Mouse (Mus musculus) CH12.LX (cell line): Measurements from ENCODE around the gene Chrm5.

Source experiments
- CTCF ChIP-seq, 2 experiments: IDR thresholded peaks in 1 of 2; conservative IDR thresholded peaks in 1 of 2; 2 replicates each; pipeline ENCODE4 v1.5.1; 2011 to 2012; ENCODE audit warnings: low read depth in 2 of 2, low read length in 2 of 2, improper control_type of control experiment in 1 of 2, inconsistent platforms in 1 of 2, mild to moderate bottlenecking in 1 of 2, moderate library complexity in 1 of 2
- EP300 ChIP-seq: IDR thresholded peaks from 2 replicates; pipeline ENCODE4 v1.6.1; 2011; ENCODE audit warnings: low read length, improper control_type of control experiment
- MAX ChIP-seq: IDR thresholded peaks from 2 replicates; pipeline ENCODE4 v1.6.1; 2011; ENCODE audit warnings: low read length, improper control_type of control experiment
- NRF1 ChIP-seq: IDR thresholded peaks from 2 replicates; pipeline ENCODE4 v1.6.1; 2014; ENCODE audit warnings: low read depth, mild to moderate bottlenecking, inconsistent platforms, low read length, improper control_type of control experiment, moderate library complexity
- POLR2A ChIP-seq: IDR thresholded peaks from 2 replicates; pipeline ENCODE4 v1.6.1; 2011; ENCODE audit warnings: low read depth, mild to moderate bottlenecking, improper control_type of control experiment, low read length
- RCOR1 ChIP-seq: conservative IDR thresholded peaks from 2 replicates; pipeline ENCODE4 v1.6.1; 2012; ENCODE audit warnings: low read depth, mild to moderate bottlenecking, inconsistent platforms, low read length, improper control_type of control experiment
- SMC3 ChIP-seq: IDR thresholded peaks from 2 replicates; pipeline ENCODE4 v1.6.1; 2011; ENCODE audit warnings: low read depth, low read length, improper control_type of control experiment
- ZMIZ1 ChIP-seq: IDR thresholded peaks from 2 replicates; pipeline ENCODE4 v1.6.1; 2012; ENCODE audit warnings: low read depth, mild to moderate bottlenecking, inconsistent platforms, low read length, improper control_type of control experiment
- ZNF384 ChIP-seq: IDR thresholded peaks from 2 replicates; pipeline ENCODE4 v1.6.1; 2012; ENCODE audit warnings: low read depth, low read length, improper control_type of control experiment, inconsistent platforms

DNA sequence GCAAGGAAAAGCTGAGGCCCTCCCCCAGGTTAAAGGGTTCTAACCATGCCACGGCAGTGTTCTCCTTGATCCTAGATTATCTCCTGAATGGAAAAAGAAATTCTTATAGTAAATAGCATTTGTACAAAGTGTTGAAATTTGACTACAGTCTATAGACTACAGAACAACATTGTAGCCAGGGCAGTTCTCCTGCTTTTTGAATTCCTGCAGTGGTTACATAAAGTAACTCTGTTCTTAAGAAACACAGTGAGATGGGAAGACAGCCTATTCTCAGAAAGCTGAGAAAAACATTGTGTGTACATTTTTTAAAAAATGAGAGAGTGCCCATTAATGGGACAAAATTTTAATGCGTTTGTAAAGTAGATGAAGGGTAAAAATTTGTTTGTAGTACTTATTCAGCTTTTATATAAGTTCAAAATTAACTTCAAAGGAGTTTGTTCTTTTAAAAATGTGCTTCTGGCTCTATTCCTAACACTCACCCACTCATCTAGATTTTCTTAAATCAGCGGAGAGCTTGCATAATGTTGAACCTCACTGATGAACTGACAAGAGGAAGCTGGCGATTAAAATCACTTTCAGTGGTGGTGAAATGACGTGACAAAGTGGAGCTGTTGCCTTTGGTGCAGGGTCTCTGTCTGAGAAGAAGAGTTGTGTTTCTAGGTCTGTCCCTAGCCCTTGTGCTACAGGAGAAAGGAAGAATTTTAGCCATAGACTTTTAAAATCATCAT, 5.4 kb downstream of the Chrm5 start:
- TF ChIP-seq NRF1 (no peak), CTCF (conservative IDR thresholded peaks at IDR 0.05 in 1 of 2, IDR thresholded peaks at IDR 0.05 in 1 of 2; ENCODE audit: low read depth in 2 of 2, low read length in 2 of 2) (no peak), ZMIZ1 (no peak), POLR2A (no peak), SMC3 (no peak), EP300 (no peak), RCOR1 (no peak), MAX (no peak), ZNF384 (no peak)
